Comparison of ENCODE assay signal across 8 mouse cellular contexts in genomic region chr2:72298406-72298805, GRCm38 (mm10). TPM values are rescaled to one million over a fixed set of nuclear protein-coding genes. Genes with fewer than 3 reads are reported as not detected.
DNase-seq lines count a peak whose midpoint lies in the region; ATAC-seq and TF ChIP-seq lines count a peak whose summit lies in the region.

No protein-coding gene starts in this region.

- H3K79me2 ChIP-seq in liver, adult 2 months (ENCODE audit: control insufficient read depth, insufficient read depth, low read length): no peaks in the 10 kb centered on the region; the same call in 1 of the 2 replicates

- ATAC-seq in CD4-positive, CD25-positive, alpha-beta regulatory T cell, adult 4 months: no peak
- no peak for ATAC-seq in liver, embryonic 12.5 days
- ATAC-seq in erythroblast, adult 5-6 weeks (replicated peaks; ENCODE audit: low FRiP score, poor library complexity, severe bottlenecking): peak; percentile 68
- no peak for ATAC-seq in limb, embryonic 15.5 days (ENCODE audit: insufficient number of reproducible peaks, low FRiP score, low TSS enrichment, low read depth)

- no peaks in the 10 kb centered on the region; the same call in 1 of the 2 replicates for H3K4me1 ChIP-seq in liver, adult 2 months (ENCODE audit: control insufficient read depth, insufficient read depth, low read length)
- no peaks in the 10 kb centered on the region for H3K4me1 ChIP-seq in liver, embryonic 12.5 days
- H3K4me1 ChIP-seq in limb, embryonic 15.5 days: peaks cover 14% of the 10 kb centered on the region

- peak; percentile 48 for TF ChIP-seq CTCF in liver, adult 2 months (IDR thresholded peaks at IDR 0.05; ENCODE audit: low read depth, low read length)

- no peak overlapping the region for H3K9ac ChIP-seq in liver, adult 2 months (ENCODE audit: low read depth, low read length)
- no peak overlapping the region for H3K9ac ChIP-seq in liver, embryonic 12.5 days
- H3K9ac ChIP-seq in limb, embryonic 15.5 days: no peak overlapping the region

- no peak overlapping the region for H3K4me2 ChIP-seq in liver, embryonic 12.5 days
- H3K4me2 ChIP-seq in limb, embryonic 15.5 days: no peak overlapping the region

- H3K4me3 ChIP-seq in liver, adult 2 months (ENCODE audit: insufficient read depth, low read depth, low read length): no peak overlapping the region
- no peak overlapping the region for H3K4me3 ChIP-seq in liver, embryonic 12.5 days
- no peak overlapping the region for H3K4me3 ChIP-seq in limb, embryonic 15.5 days

- H3K36me3 ChIP-seq in liver, adult 2 months (ENCODE audit: control insufficient read depth, insufficient read depth, low read length): no peaks in the 10 kb centered on the region
- peaks cover 15% of the 10 kb centered on the region for H3K36me3 ChIP-seq in liver, embryonic 12.5 days
- H3K36me3 ChIP-seq in limb, embryonic 15.5 days: no peaks in the 10 kb centered on the region

- H3K27ac ChIP-seq in liver, adult 2 months (replicated peaks; ENCODE audit: insufficient read depth, low read depth, low read length): no peak overlapping the region
- H3K27ac ChIP-seq in liver, embryonic 12.5 days: no peak overlapping the region
- 0 out of 2 replicates have a peak overlapping the region, but pooled peaks have one; percentile 68 for H3K27ac ChIP-seq in limb, embryonic 15.5 days

- H3K9me3 ChIP-seq in liver, embryonic 12.5 days (replicated peaks): no peaks in the 10 kb centered on the region
- no peaks in the 10 kb centered on the region for H3K9me3 ChIP-seq in limb, embryonic 15.5 days

- DNase-seq in CD4-positive, CD25-positive, alpha-beta regulatory T cell, adult 2 months (ENCODE audit: low read depth, low spot score): peak; percentile 48
- DNase-seq in liver, adult 2 months (ENCODE audit: extremely low read depth, low read depth, low spot score): peak; percentile 37
- peak; percentile 31 for DNase-seq in thymus, postnatal 4 days
- DNase-seq in right cerebral cortex, postnatal 14 days: no peak

- 40% methylated on average over 4 of the region's 4 CpGs for WGBS in liver, adult 2 months
- WGBS in liver, embryonic 12.5 days (ENCODE audit: insufficient replicate concordance): 54% methylated on average over 4 of the region's 4 CpGs
- WGBS in limb, embryonic 15.5 days: 61% methylated on average over 4 of the region's 4 CpGs

- no peak for TF ChIP-seq POLR2A in liver, adult 2 months (IDR thresholded peaks at IDR 0.05; ENCODE audit: extremely low read depth, insufficient read depth, low read length)

- H3K27me3 ChIP-seq in liver, adult 2 months (ENCODE audit: control insufficient read depth, insufficient read depth, low read length): no peaks in the 10 kb centered on the region
- H3K27me3 ChIP-seq in liver, embryonic 12.5 days (replicated peaks): no peaks in the 10 kb centered on the region
- H3K27me3 ChIP-seq in limb, embryonic 15.5 days: no peaks in the 10 kb centered on the region

RNA-seq across cellular contexts. Expression of gene Map3k20, which starts 13.0 kb away (rescaled TPM):
- polyA plus RNA-seq in CD4-positive, CD25-positive, alpha-beta regulatory T cell, adult 4 months (2017; shearing (Covaris generic)): under 1 TPM in 1 of 2 experiments, not detected in 1; 0.17 TPM
- total RNA-seq in liver, adult 2 months (2014; rRNA removed): 11.8 TPM in 2 replicates
- polyA plus RNA-seq in liver, adult 2 months (2012; rRNA removed): 4.5 and 4.6 TPM in 2 replicates
- 9.0 and 9.4 TPM in 2 replicates for polyA plus RNA-seq in liver, embryonic 12.5 days (2016; fragmentation: Nextera tagmentation; extraction: Ambion mirVana)
- 27.0 and 37.1 TPM in 2 replicates for total RNA-seq in erythroblast, adult 5-6 weeks (2015; ENCODE audit: low replicate concordance)
- 18.7 and 24.3 TPM in 2 replicates for total RNA-seq in erythroblast, adult 5-6 weeks (2017; ENCODE audit: low replicate concordance)
- 21.4 and 21.8 TPM in 2 replicates for polyA plus RNA-seq in limb, embryonic 15.5 days (2015; fragmentation: Nextera tagmentation; extraction: Ambion mirVana)
